Comparison of ENCODE assay signal across 12 mouse cellular contexts in genomic region chr10:120432731-120433462, GRCm38 (mm10). TPM values are rescaled to one million over a fixed set of nuclear protein-coding genes. Genes with fewer than 3 reads are reported as not detected.
DNase-seq lines count a peak whose midpoint lies in the region; ATAC-seq lines count a peak whose summit lies in the region.
"Had no signal": no experiment of that assay in that cellular context is flagged by ENCODE, and none has a peak within 500 bp of the region (broad histone marks: within the 10 kb centered on the region; RNA-seq: fewer than 3 reads in every experiment).

No protein-coding gene starts in this region.

- no peak overlapping the region for H3K4me2 ChIP-seq in neural tube, embryonic 12.5 days (replicated peaks)

- ATAC-seq in neural tube, embryonic 12.5 days (ENCODE audit: low FRiP score, low read depth): peak; percentile 21; the same call in 1 of the 2 replicates
- ATAC-seq: forebrain, embryonic 16.5 days; hindbrain, embryonic 16.5 days had no signal

- H3K36me3 ChIP-seq in neural tube, embryonic 12.5 days: no peaks in the 10 kb centered on the region

- intact Hi-C loops in left cerebral cortex, postnatal 10 days (cut with DNase I): loop anchor here (5.0 to 10.0 kb wide), 2 partner anchors 272 to 429 kb away; no protein-coding TSS in a partner anchor

- H3K27me3 ChIP-seq in neural tube, embryonic 12.5 days (replicated peaks): no peaks in the 10 kb centered on the region

- H3K9ac ChIP-seq in neural tube, embryonic 12.5 days: no peak overlapping the region

- H3K4me3 ChIP-seq in neural tube, embryonic 12.5 days: no peak overlapping the region

- H3K9me3 ChIP-seq in neural tube, embryonic 12.5 days: no peaks in the 10 kb centered on the region

- H3K27ac ChIP-seq in neural tube, embryonic 12.5 days: no peak overlapping the region

- DNase-seq in adrenal gland, adult 2 months: peak; percentile 66
- DNase-seq in adrenal gland, postnatal 4 days (ENCODE audit: low spot score in 2 of 2): no peak
- peak; percentile 46 to 55 for DNase-seq in kidney, postnatal 4 days
- no peak for DNase-seq in kidney, adult 9 months
- peak; percentile 60 for DNase-seq in embryo, embryonic 9.5 days (ENCODE audit: extremely low spot score)
- no peak for DNase-seq in left cerebral cortex, postnatal 10 days (ENCODE audit: extremely low spot score in 1 of 2, low spot score in 2 of 2)
- no peak for DNase-seq in frontal cortex, adult 2 months (ENCODE audit: extremely low spot score in 1 of 2, low spot score in 1 of 2)
- DNase-seq: cerebellum, adult 11-12 months had no signal

- H3K4me1 ChIP-seq in neural tube, embryonic 12.5 days: peaks cover 24% of the 10 kb centered on the region

- WGBS in neural tube, embryonic 12.5 days: 21% methylated on average over 9 of the region's 9 CpGs

RNA-seq across cellular contexts. Expression of gene Hmga2, which starts 43.4 kb away (rescaled TPM):
- 1 to 10 TPM; 3.2 to 4.6 TPM for total RNA-seq in adrenal gland, adult 2 months (2021)
- 0.70 and 0.88 TPM in 2 replicates for polyA plus RNA-seq in adrenal gland, adult 2 months (2012; rRNA removed)
- 10 to 100 TPM; 13.8 to 14.4 TPM for total RNA-seq in adrenal gland, postnatal 4 days (2021)
- 24.7 and 29.9 TPM in 2 replicates for polyA plus RNA-seq in neural tube, embryonic 12.5 days (2016; fragmentation: Nextera tagmentation; extraction: Ambion mirVana)
- total RNA-seq in left cerebral cortex, postnatal 10 days (2021): under 1 TPM; 0.09 to 0.12 TPM
- polyA plus RNA-seq in frontal cortex, adult 2 months (2012; rRNA removed): not detected in 2 replicates
- total RNA-seq: liver, adult 2 months had no signal

Comparison
In these comparisons a context has a peak if more than half of its experiments do, and no peak if none do; other contexts are left out.
1. DNase-seq: peak in adrenal gland, adult 2 months (single experiment), kidney, postnatal 4 days (2 of 2) and embryo, embryonic 9.5 days (single experiment); none in adrenal gland, postnatal 4 days (0 of 2), kidney, adult 9 months (single experiment), left cerebral cortex, postnatal 10 days (0 of 2) and frontal cortex, adult 2 months (0 of 2).